Comparison of ENCODE assay signal across 18 mouse cellular contexts in genomic region chr15:28047711-28048110, GRCm38 (mm10).
"Had no signal": no experiment of that assay in that cellular context is flagged by ENCODE, and none has a peak within 500 bp of the region (broad histone marks: within the 10 kb centered on the region; RNA-seq: fewer than 3 reads in every experiment).

No protein-coding gene starts in this region.

- H3K4me3 ChIP-seq: limb, embryonic 15.5 days; liver, embryonic 13.5 days; lung, embryonic 15.5 days; megakaryocyte, embryonic 14.5 days; midbrain, embryonic 15.5 days; neural tube, embryonic 13.5 days; stomach, embryonic 15.5 days had no signal

- H3K4me1 ChIP-seq: liver, embryonic 13.5 days; megakaryocyte, embryonic 14.5 days had no signal

- H3K27ac ChIP-seq: limb, embryonic 15.5 days; liver, embryonic 13.5 days; lung, embryonic 15.5 days; macrophage; midbrain, embryonic 15.5 days; neural tube, embryonic 13.5 days; stomach, embryonic 15.5 days had no signal

- H3K27me3 ChIP-seq: limb, embryonic 15.5 days; liver, embryonic 13.5 days; lung, embryonic 15.5 days; midbrain, embryonic 15.5 days; neural tube, embryonic 13.5 days; stomach, embryonic 15.5 days had no signal

- DNase-seq: kidney, adult 8-10 months; layer of hippocampus, adult 9-11 months; layer of hippocampus, postnatal 36 days; liver, embryonic 13.5 days; liver, postnatal 0 days; lung, postnatal 14 days; retina, postnatal 1 day; right cerebral cortex, postnatal 4 days; thymus, adult 2 months; thymus, postnatal 25 days had no signal

- H3K4me2 ChIP-seq: limb, embryonic 15.5 days; liver, embryonic 13.5 days; lung, embryonic 15.5 days; midbrain, embryonic 11.5 days; midbrain, embryonic 15.5 days; neural tube, embryonic 13.5 days; stomach, embryonic 15.5 days had no signal

- H3K36me3 ChIP-seq: limb, embryonic 15.5 days; liver, embryonic 13.5 days; lung, embryonic 15.5 days; midbrain, embryonic 15.5 days; neural tube, embryonic 13.5 days; stomach, embryonic 15.5 days had no signal
